Mouse (Mus musculus): ENCODE data around the gene Mapt. TPM values are rescaled to one million over a fixed set of nuclear protein-coding genes. Genes with fewer than 3 reads are reported as not detected.

Gene Mapt
- total RNA-seq, 2 experiments from 2014 or later: 275 to 302 TPM

DNA sequence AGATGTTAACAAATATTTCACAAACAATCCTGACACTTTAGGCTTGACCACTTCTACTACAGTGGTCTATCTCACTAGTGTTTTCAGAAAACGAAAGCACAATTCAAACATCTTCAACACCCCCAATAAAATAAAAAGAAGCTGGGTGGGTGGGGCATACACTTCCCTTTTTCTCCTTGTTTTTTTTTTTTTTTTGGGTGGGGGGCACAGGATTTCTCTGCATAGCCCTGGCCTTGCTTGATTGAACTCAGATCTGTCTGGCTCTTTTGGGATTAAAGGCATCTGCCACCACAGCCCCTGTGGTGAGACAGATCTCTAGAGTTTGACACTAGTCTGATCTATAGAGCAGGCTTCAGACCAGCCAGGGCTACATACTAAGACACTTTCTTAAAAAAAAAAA lies 131.5 kb downstream of the Mapt start:
- no peak for DNase-seq (ENCODE audit: extremely low spot score in 1 of 2, low spot score in 1 of 2)

GRCm38 (mm10) chr11:104363823-104364600 lies 132.8 kb downstream of the Mapt start:
- no peak for DNase-seq (ENCODE audit: extremely low spot score in 1 of 2, low spot score in 1 of 2)

GRCm38 (mm10) chr11:104367486-104368190 lies 136.4 kb downstream of the Mapt start:
- no peak for DNase-seq (ENCODE audit: extremely low spot score in 1 of 2, low spot score in 1 of 2)

GRCm38 (mm10) chr11:104376291-104376690 lies 145.1 kb downstream of the Mapt start:
- DNase-seq (ENCODE audit: extremely low spot score in 1 of 2, low spot score in 1 of 2): no peak

DNA sequence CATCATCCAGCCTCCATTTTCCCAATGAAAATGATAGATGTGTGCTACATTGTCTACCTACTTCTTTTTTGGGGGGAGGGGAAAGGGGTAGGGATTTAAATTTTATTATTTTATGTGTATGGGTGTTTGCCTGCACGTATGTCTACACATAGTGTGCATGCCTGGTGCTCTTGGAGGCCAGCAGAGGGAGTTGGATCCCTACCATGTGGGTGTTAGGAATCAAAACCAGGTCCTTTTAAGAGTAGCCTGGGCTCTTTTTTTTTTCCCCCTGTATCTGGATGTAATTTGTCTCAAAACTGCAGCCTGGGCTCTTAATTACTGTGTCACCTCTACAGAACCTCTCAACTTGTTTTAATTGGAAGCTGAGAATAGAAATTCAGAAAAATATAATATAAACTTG lies 148.4 kb downstream of the Mapt start:
- no peak for DNase-seq (ENCODE audit: extremely low spot score in 1 of 2, low spot score in 1 of 2)

Small RNA genes within 50 kb of the gene (microRNA-seq; reads per million reads assigned to microRNA genes)
- gene Gm47310: 0 reads per million in 2 experiments

Other genes with a start within 250 kb of the Mapt start
- 1 to 10 TPM; 6.4 to 6.8 TPM for gene Crhr1, start 98.5 kb upstream of the Mapt start, total RNA-seq (2021)
- not detected for gene Sppl2c, start 45.1 kb upstream of the Mapt start, total RNA-seq (2021)
- gene Kansl1, start 237.5 kb downstream of the Mapt start, total RNA-seq (2021): 10 to 100 TPM; 61.0 to 69.9 TPM